Mouse (Mus musculus): ENCODE measurements around the gene Usp32.

- TF ChIP-seq CTCF (IDR thresholded peaks at IDR 0.05; ENCODE audit: extremely low read depth, insufficient read depth, low read length) (no peak), POLR2A (IDR thresholded peaks at IDR 0.05; ENCODE audit: extremely low read depth, insufficient read depth, low read length) (no peak)
These were observed 147.0 kb downstream of the Usp32 start for GRCm38 (mm10) chr11:84992996-84993395.

All from cortical plate, adult 2 months (tissue).